Mouse (Mus musculus): Measurements from ENCODE around the gene Kansl2. TPM values are rescaled to one million over a fixed set of nuclear protein-coding genes. Genes with fewer than 3 reads are reported as not detected.

The Kansl2 gene
- polyA plus RNA-seq, 1 experiment from 2014 or later = 90.4 TPM

- Histone ChIP-seq H3K27ac (ENCODE audit: low read depth, low read length) (peak overlapping the region; percentile 91), H3K4me2 (ENCODE audit: low read length) (peak overlapping the region; percentile 63), H3K4me1 (ENCODE audit: control insufficient read depth, insufficient read depth, low read depth, low read length) (peaks cover 22% of the 10 kb centered on the region), H3K27me3 (replicated peaks; ENCODE audit: control insufficient read depth, insufficient read depth, low read length) (no peaks in the 10 kb centered on the region), H3K36me3 (ENCODE audit: control insufficient read depth, insufficient read depth, low read length) (no peaks in the 10 kb centered on the region), H3K9ac (ENCODE audit: low read depth, low read length) (peak overlapping the region; percentile 84), H3K9me3 (ENCODE audit: control insufficient read depth, low read length) (no peaks in the 10 kb centered on the region), H3K4me3 (ENCODE audit: low read length) (peak overlapping the region; percentile 75)
- 0 out of 2 replicates have a peak, but pooled peaks have one; percentile 14 for ATAC-seq
- WGBS = 12% methylated on average over 22 of the region's 22 CpGs
Measured at GRCm38 (mm10) chr15:98568256-98569033, 34.4 kb upstream of the Kansl2 start.

- Histone ChIP-seq H3K4me2 (ENCODE audit: low read length) (peak overlapping the region; percentile 88), H3K27me3 (replicated peaks; ENCODE audit: control insufficient read depth, insufficient read depth, low read length) (no peaks in the 10 kb centered on the region), H3K4me1 (ENCODE audit: control insufficient read depth, insufficient read depth, low read depth, low read length) (peaks cover 22% of the 10 kb centered on the region), H3K27ac (ENCODE audit: low read depth, low read length) (peak overlapping the region; percentile 91), H3K36me3 (ENCODE audit: control insufficient read depth, insufficient read depth, low read length) (peaks cover 5% of the 10 kb centered on the region), H3K9ac (ENCODE audit: low read depth, low read length) (peak overlapping the region; percentile 84), H3K9me3 (ENCODE audit: control insufficient read depth, low read length) (no peaks in the 10 kb centered on the region), H3K4me3 (ENCODE audit: low read length) (peak overlapping the region; percentile 75)
- peak; percentile 98 for ATAC-seq
- WGBS = under 1% methylated on average over 88 of the region's 88 CpGs
Measured at GRCm38 (mm10) chr15:98567278-98568134, 33.4 kb upstream of the Kansl2 start.

- peak overlapping the region; percentile 88 for H3K4me2 ChIP-seq (ENCODE audit: low read length)
- H3K4me1 ChIP-seq (ENCODE audit: control insufficient read depth, insufficient read depth, low read depth, low read length) = peaks cover 22% of the 10 kb centered on the region
- peak overlapping the region; percentile 71 for H3K4me3 ChIP-seq (ENCODE audit: low read length)
- H3K9ac ChIP-seq (ENCODE audit: low read depth, low read length) = peak overlapping the region; percentile 73
- no peak for ATAC-seq
- H3K27me3 ChIP-seq (replicated peaks; ENCODE audit: control insufficient read depth, insufficient read depth, low read length) = no peaks in the 10 kb centered on the region
- H3K27ac ChIP-seq (ENCODE audit: low read depth, low read length) = peak overlapping the region; percentile 90
- H3K9me3 ChIP-seq (ENCODE audit: control insufficient read depth, low read length) = no peaks in the 10 kb centered on the region
- H3K36me3 ChIP-seq (ENCODE audit: control insufficient read depth, insufficient read depth, low read length) = peaks cover 5% of the 10 kb centered on the region
- 1% methylated on average over 15 of the region's 15 CpGs for whole genome bisulfite sequencing
Measured at GRCm38 (mm10) chr15:98566973-98567277, 32.9 kb upstream of the Kansl2 start.

GRCm38 (mm10) chr15:98557186-98557585, 23.1 kb upstream of the Kansl2 start:
- 92% methylated on average over 5 of the region's 5 CpGs for WGBS
- H3K27me3 ChIP-seq (replicated peaks; ENCODE audit: control insufficient read depth, insufficient read depth, low read length) = no peaks in the 10 kb centered on the region
- no peak overlapping the region for H3K9ac ChIP-seq (ENCODE audit: low read depth, low read length)
- H3K4me2 ChIP-seq (ENCODE audit: low read length) = no peak overlapping the region
- no peaks in the 10 kb centered on the region for H3K9me3 ChIP-seq (ENCODE audit: control insufficient read depth, low read length)
- H3K4me1 ChIP-seq (ENCODE audit: control insufficient read depth, insufficient read depth, low read depth, low read length) = no peaks in the 10 kb centered on the region
- no peak overlapping the region for H3K4me3 ChIP-seq (ENCODE audit: low read length)
- H3K36me3 ChIP-seq (ENCODE audit: control insufficient read depth, insufficient read depth, low read length) = peaks cover 22% of the 10 kb centered on the region
- H3K27ac ChIP-seq (ENCODE audit: low read depth, low read length) = no peak overlapping the region
- ATAC-seq = no peak

- Histone ChIP-seq H3K27me3 (replicated peaks; ENCODE audit: control insufficient read depth, insufficient read depth, low read length) (no peaks in the 10 kb centered on the region), H3K4me1 (ENCODE audit: control insufficient read depth, insufficient read depth, low read depth, low read length) (no peaks in the 10 kb centered on the region), H3K27ac (ENCODE audit: low read depth, low read length) (no peak overlapping the region), H3K9me3 (ENCODE audit: control insufficient read depth, low read length) (no peaks in the 10 kb centered on the region), H3K36me3 (ENCODE audit: control insufficient read depth, insufficient read depth, low read length) (peaks cover 31% of the 10 kb centered on the region), H3K4me2 (ENCODE audit: low read length) (no peak overlapping the region), H3K4me3 (ENCODE audit: low read length) (no peak overlapping the region), H3K9ac (ENCODE audit: low read depth, low read length) (no peak overlapping the region)
- WGBS = 92% methylated on average over 4 of the region's 4 CpGs
- no peak for ATAC-seq
Measured at GRCm38 (mm10) chr15:98555881-98556280, 21.8 kb upstream of the Kansl2 start.

- peaks cover 36% of the 10 kb centered on the region for H3K36me3 ChIP-seq (ENCODE audit: control insufficient read depth, insufficient read depth, low read length)
- WGBS = 98% methylated on average over 2 of the region's 2 CpGs
Measured at GRCm38 (mm10) chr15:98552758-98553157, 18.7 kb upstream of the Kansl2 start.

GRCm38 (mm10) chr15:98546843-98547242, 12.8 kb upstream of the Kansl2 start:
- no peak overlapping the region for H3K9ac ChIP-seq (ENCODE audit: low read depth, low read length)
- no peak overlapping the region for H3K27ac ChIP-seq (ENCODE audit: low read depth, low read length)
- no peak for ATAC-seq
- 89% methylated on average over 5 of the region's 5 CpGs for WGBS
- no peaks in the 10 kb centered on the region for H3K27me3 ChIP-seq (replicated peaks; ENCODE audit: control insufficient read depth, insufficient read depth, low read length)
- H3K4me1 ChIP-seq (ENCODE audit: control insufficient read depth, insufficient read depth, low read depth, low read length) = no peaks in the 10 kb centered on the region
- no peaks in the 10 kb centered on the region for H3K9me3 ChIP-seq (ENCODE audit: control insufficient read depth, low read length)
- H3K36me3 ChIP-seq (ENCODE audit: control insufficient read depth, insufficient read depth, low read length) = peaks cover 57% of the 10 kb centered on the region
- no peak overlapping the region for H3K4me3 ChIP-seq (ENCODE audit: low read length)
- H3K4me2 ChIP-seq (ENCODE audit: low read length) = no peak overlapping the region

More at GRCm38 (mm10) chr15:98552758-98553157, 18.7 kb upstream of the Kansl2 start:
- no peak for ATAC-seq
- Histone ChIP-seq H3K27me3 (replicated peaks; ENCODE audit: control insufficient read depth, insufficient read depth, low read length) (no peaks in the 10 kb centered on the region), H3K4me2 (ENCODE audit: low read length) (no peak overlapping the region), H3K4me3 (ENCODE audit: low read length) (no peak overlapping the region), H3K4me1 (ENCODE audit: control insufficient read depth, insufficient read depth, low read depth, low read length) (no peaks in the 10 kb centered on the region), H3K27ac (ENCODE audit: low read depth, low read length) (no peak overlapping the region), H3K9me3 (ENCODE audit: control insufficient read depth, low read length) (no peaks in the 10 kb centered on the region), H3K9ac (ENCODE audit: low read depth, low read length) (no peak overlapping the region)

- H3K36me3 ChIP-seq (ENCODE audit: control insufficient read depth, insufficient read depth, low read length) = peaks cover 47% of the 10 kb centered on the region
- no peak overlapping the region for H3K9ac ChIP-seq (ENCODE audit: low read depth, low read length)
- ATAC-seq = no peak
- no peaks in the 10 kb centered on the region for H3K9me3 ChIP-seq (ENCODE audit: control insufficient read depth, low read length)
- no peaks in the 10 kb centered on the region for H3K27me3 ChIP-seq (replicated peaks; ENCODE audit: control insufficient read depth, insufficient read depth, low read length)
- no peak overlapping the region for H3K27ac ChIP-seq (ENCODE audit: low read depth, low read length)
- WGBS = 97% methylated on average over 3 of the region's 3 CpGs
- H3K4me2 ChIP-seq (ENCODE audit: low read length) = no peak overlapping the region
- no peaks in the 10 kb centered on the region for H3K4me1 ChIP-seq (ENCODE audit: control insufficient read depth, insufficient read depth, low read depth, low read length)
- H3K4me3 ChIP-seq (ENCODE audit: low read length) = no peak overlapping the region
Measured at GRCm38 (mm10) chr15:98545151-98545550, 11.1 kb upstream of the Kansl2 start.

GRCm38 (mm10) chr15:98543341-98543740, 9.3 kb upstream of the Kansl2 start:
- peaks cover 42% of the 10 kb centered on the region for H3K36me3 ChIP-seq (ENCODE audit: control insufficient read depth, insufficient read depth, low read length)

More at GRCm38 (mm10) chr15:98543341-98543740, 9.3 kb upstream of the Kansl2 start:
- no peaks in the 10 kb centered on the region for H3K9me3 ChIP-seq (ENCODE audit: control insufficient read depth, low read length)
- ATAC-seq = no peak
- H3K9ac ChIP-seq (ENCODE audit: low read depth, low read length) = no peak overlapping the region
- no peaks in the 10 kb centered on the region for H3K27me3 ChIP-seq (replicated peaks; ENCODE audit: control insufficient read depth, insufficient read depth, low read length)
- WGBS = 81% methylated on average over 4 of the region's 4 CpGs
- H3K4me2 ChIP-seq (ENCODE audit: low read length) = no peak overlapping the region
- no peak overlapping the region for H3K27ac ChIP-seq (ENCODE audit: low read depth, low read length)
- H3K4me3 ChIP-seq (ENCODE audit: low read length) = no peak overlapping the region
- H3K4me1 ChIP-seq (ENCODE audit: control insufficient read depth, insufficient read depth, low read depth, low read length) = no peaks in the 10 kb centered on the region
